Comparison of ENCODE assay signal across 7 mouse cellular contexts in the genomic region with DNA sequence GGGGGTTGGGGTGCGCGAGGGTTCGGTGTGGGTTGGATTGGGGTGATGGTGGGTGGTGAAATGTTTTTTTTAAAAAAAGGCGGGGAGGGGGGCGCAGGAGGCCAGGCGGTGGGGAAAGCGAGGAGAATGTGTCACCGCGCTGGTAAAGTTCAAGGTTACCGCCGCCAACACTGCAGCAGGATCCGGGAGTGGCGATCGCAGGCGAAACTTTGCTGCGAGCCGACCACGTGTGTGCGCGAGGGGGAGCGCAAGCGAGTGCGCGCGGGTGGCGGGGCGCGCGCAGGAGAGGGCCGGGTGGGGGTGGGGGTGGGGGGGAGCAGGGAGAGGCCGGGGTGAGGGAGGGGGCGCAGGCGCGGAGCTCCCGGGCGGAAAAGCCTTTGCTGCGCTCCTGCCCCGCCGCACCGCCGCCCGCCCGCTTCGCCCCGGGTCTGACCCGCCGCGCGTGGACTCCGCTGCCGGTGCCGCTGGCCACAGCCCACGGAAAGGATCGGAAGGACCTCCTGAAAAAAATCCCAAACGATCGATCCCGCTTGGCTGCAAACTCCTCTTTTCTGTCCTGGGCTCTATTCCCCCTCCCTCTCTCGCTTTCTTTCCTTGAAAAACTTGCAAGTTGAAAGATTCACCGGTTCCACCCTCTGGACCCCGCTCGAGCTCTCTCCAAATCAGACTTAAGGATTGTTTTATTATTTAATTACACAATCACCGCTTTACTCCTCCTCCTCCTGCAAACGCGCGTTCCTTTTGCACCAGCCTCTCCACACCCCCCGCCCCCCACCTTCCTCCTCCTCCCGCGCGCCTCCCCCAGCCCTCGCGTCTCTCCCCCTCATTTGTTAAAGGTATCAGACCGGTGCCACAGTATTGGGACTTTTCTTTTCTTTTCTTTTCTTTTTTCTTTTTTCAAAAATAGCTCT.
DNase-seq lines count a peak whose midpoint lies in the region; ATAC-seq and TF ChIP-seq lines count a peak whose summit lies in the region.

No protein-coding gene starts in this region.

- DNase-seq in adrenal gland, postnatal 14 days = peak; percentile 90
- DNase-seq in embryo, embryonic 10.5 days (ENCODE audit: low spot score) = peak; percentile 84
- DNase-seq in gastrocnemius, postnatal 4 days (ENCODE audit: low spot score in 2 of 2) = peak; percentile 69 to 77
- DNase-seq in testis, postnatal 10 days (ENCODE audit: low spot score) = peak; percentile 85

- H3K27ac ChIP-seq in intestine, postnatal 0 days (ENCODE audit: low read depth, low read length) = peak overlapping the region; percentile 99
- H3K27ac ChIP-seq in limb, embryonic 12.5 days = peak overlapping the region; percentile 100
- H3K27ac ChIP-seq in midbrain, embryonic 15.5 days = peak overlapping the region; percentile 96

- no peaks in the 10 kb centered on the region for H3K27me3 ChIP-seq in intestine, postnatal 0 days (replicated peaks; ENCODE audit: control insufficient read depth, insufficient read depth, low read length)
- no peaks in the 10 kb centered on the region for H3K27me3 ChIP-seq in limb, embryonic 12.5 days
- H3K27me3 ChIP-seq in midbrain, embryonic 15.5 days (replicated peaks) = no peaks in the 10 kb centered on the region

- no peak for TF ChIP-seq CTCF in intestine, postnatal 0 days (IDR thresholded peaks at IDR 0.05; ENCODE audit: low read depth)

- no peaks in the 10 kb centered on the region; the same call in 1 of the 2 replicates for H3K4me1 ChIP-seq in intestine, postnatal 0 days (replicated peaks; ENCODE audit: control insufficient read depth, insufficient read depth, low read length)
- peaks cover 44% of the 10 kb centered on the region for H3K4me1 ChIP-seq in limb, embryonic 12.5 days (replicated peaks)
- peaks cover 24% of the 10 kb centered on the region for H3K4me1 ChIP-seq in midbrain, embryonic 15.5 days

- peak overlapping the region; percentile 97 for H3K4me3 ChIP-seq in intestine, postnatal 0 days (ENCODE audit: low read depth, low read length)
- peak overlapping the region; percentile 99 for H3K4me3 ChIP-seq in limb, embryonic 12.5 days (replicated peaks)
- H3K4me3 ChIP-seq in midbrain, embryonic 15.5 days = peak overlapping the region; percentile 72

- H3K36me3 ChIP-seq in intestine, postnatal 0 days (ENCODE audit: control insufficient read depth, insufficient read depth) = no peaks in the 10 kb centered on the region
- no peaks in the 10 kb centered on the region for H3K36me3 ChIP-seq in limb, embryonic 12.5 days
- no peaks in the 10 kb centered on the region for H3K36me3 ChIP-seq in midbrain, embryonic 15.5 days (replicated peaks)

- no peaks in the 10 kb centered on the region for H3K9me3 ChIP-seq in intestine, postnatal 0 days (ENCODE audit: control insufficient read depth)
- no peaks in the 10 kb centered on the region for H3K9me3 ChIP-seq in limb, embryonic 12.5 days
- no peaks in the 10 kb centered on the region for H3K9me3 ChIP-seq in midbrain, embryonic 15.5 days

- peak; percentile 73 for ATAC-seq in intestine, postnatal 0 days
- ATAC-seq in limb, embryonic 12.5 days (ENCODE audit: insufficient number of reproducible peaks, insufficient read depth, low FRiP score, low TSS enrichment, low read depth) = peak; percentile 23; the same call in 1 of the 2 replicates
- peak; percentile 31 for ATAC-seq in midbrain, embryonic 15.5 days (replicated peaks)

- WGBS in intestine, postnatal 0 days = 1% methylated on average over 60 of the region's 72 CpGs
- WGBS in limb, embryonic 12.5 days = 2% methylated on average over 61 of the region's 72 CpGs
- under 1% methylated on average over 53 of the region's 72 CpGs for WGBS in midbrain, embryonic 15.5 days

- H3K9ac ChIP-seq in intestine, postnatal 0 days (ENCODE audit: low read depth, low read length) = peak overlapping the region; percentile 93
- H3K9ac ChIP-seq in limb, embryonic 12.5 days (replicated peaks) = peak overlapping the region; percentile 100
- H3K9ac ChIP-seq in midbrain, embryonic 15.5 days = peak overlapping the region; percentile 64

- peak overlapping the region; percentile 94 for H3K4me2 ChIP-seq in intestine, postnatal 0 days (replicated peaks; ENCODE audit: low read depth)
- H3K4me2 ChIP-seq in limb, embryonic 12.5 days = peak overlapping the region; percentile 83
- peak overlapping the region; percentile 100 for H3K4me2 ChIP-seq in midbrain, embryonic 15.5 days

Comparison
In these comparisons a context has a peak if more than half of its experiments do, and no peak if none do; other contexts are left out.
1. Peak in every context shown above with its lines: DNase-seq, ATAC-seq, H3K4me3 ChIP-seq and H3K27ac ChIP-seq.
2. ATAC-seq: peak in every context shown above with its lines; median percentile 73 in intestine, postnatal 0 days; 31 in midbrain, embryonic 15.5 days; 23 in limb, embryonic 12.5 days.